Mouse (Mus musculus): Measurements from ENCODE around the gene Zbtb4.

- no peak for TF ChIP-seq MAFK (IDR thresholded peaks at IDR 0.05; ENCODE audit: insufficient read depth, low read depth, low read length)
- TF ChIP-seq ZNF384 (IDR thresholded peaks at IDR 0.05; ENCODE audit: low read depth, low read length) = no peak
Observed at GRCm38 (mm10) chr11:69758090-69758456, 7.6 kb upstream of the Zbtb4 start.
